Mouse (Mus musculus) right cerebral cortex, postnatal 25 days (tissue): ENCODE data around the gene Ambra1.
A peak's percentile ranks its signal among the peaks of the same experiment; 100 is the strongest.

Source experiments
- DNase-seq: peaks from one replicate; pipeline ENCODE4 v3.0.0; 2022

Gene Ambra1

GRCm38 (mm10) chr2:91739586-91739985, 9.7 kb downstream of the Ambra1 start:
- no peak for DNase-seq

GRCm38 (mm10) chr2:91744686-91745085, 14.8 kb downstream of the Ambra1 start:
- DNase-seq = no peak

GRCm38 (mm10) chr2:91749811-91750261, 19.9 kb downstream of the Ambra1 start:
- no peak for DNase-seq

GRCm38 (mm10) chr2:91771921-91772705, 42.2 kb downstream of the Ambra1 start:
- no peak for DNase-seq

- no peak for DNase-seq
These were observed 43.4 kb downstream of the Ambra1 start for GRCm38 (mm10) chr2:91773309-91773708.

GRCm38 (mm10) chr2:91779166-91779565, 49.2 kb downstream of the Ambra1 start:
- no peak for DNase-seq

GRCm38 (mm10) chr2:91791621-91792020, 61.7 kb downstream of the Ambra1 start:
- no peak for DNase-seq

- no peak for DNase-seq
These were observed 62.4 kb downstream of the Ambra1 start for GRCm38 (mm10) chr2:91792346-91792745.

- no peak for DNase-seq
These were observed 64.5 kb downstream of the Ambra1 start for GRCm38 (mm10) chr2:91794466-91794865.

GRCm38 (mm10) chr2:91795091-91795490, 65.2 kb downstream of the Ambra1 start:
- no peak for DNase-seq

- DNase-seq = no peak
These were observed 81.5 kb downstream of the Ambra1 start for GRCm38 (mm10) chr2:91811433-91811832.

- no peak for DNase-seq
These were observed 86.8 kb downstream of the Ambra1 start for GRCm38 (mm10) chr2:91816741-91817140.

- no peak for DNase-seq
These were observed 102.3 kb downstream of the Ambra1 start for GRCm38 (mm10) chr2:91832227-91832626.

- no peak for DNase-seq
These were observed 104.3 kb downstream of the Ambra1 start for GRCm38 (mm10) chr2:91834272-91834671.

- DNase-seq = no peak
These were observed 105.1 kb downstream of the Ambra1 start for GRCm38 (mm10) chr2:91835031-91835430.

- DNase-seq = no peak
These were observed 105.7 kb downstream of the Ambra1 start for GRCm38 (mm10) chr2:91835631-91836030.

GRCm38 (mm10) chr2:91844085-91844484, 114.2 kb downstream of the Ambra1 start:
- no peak for DNase-seq

GRCm38 (mm10) chr2:91852446-91853191, 122.7 kb downstream of the Ambra1 start:
- DNase-seq = no peak

GRCm38 (mm10) chr2:91854575-91854974, 124.6 kb downstream of the Ambra1 start:
- no peak for DNase-seq

- no peak for DNase-seq
These were observed 127.0 kb downstream of the Ambra1 start for GRCm38 (mm10) chr2:91856958-91857357.

- DNase-seq = no peak
These were observed 129.5 kb downstream of the Ambra1 start for GRCm38 (mm10) chr2:91859423-91859822.

GRCm38 (mm10) chr2:91870754-91871153, 140.8 kb downstream of the Ambra1 start:
- DNase-seq = peak; percentile 48

GRCm38 (mm10) chr2:91871225-91871624, 141.3 kb downstream of the Ambra1 start:
- DNase-seq = no peak

- no peak for DNase-seq
These were observed 142.7 kb downstream of the Ambra1 start for GRCm38 (mm10) chr2:91872658-91873057.
